Mouse (Mus musculus): Measurements from ENCODE around the gene Zranb2.

The Zranb2 gene

DNA sequence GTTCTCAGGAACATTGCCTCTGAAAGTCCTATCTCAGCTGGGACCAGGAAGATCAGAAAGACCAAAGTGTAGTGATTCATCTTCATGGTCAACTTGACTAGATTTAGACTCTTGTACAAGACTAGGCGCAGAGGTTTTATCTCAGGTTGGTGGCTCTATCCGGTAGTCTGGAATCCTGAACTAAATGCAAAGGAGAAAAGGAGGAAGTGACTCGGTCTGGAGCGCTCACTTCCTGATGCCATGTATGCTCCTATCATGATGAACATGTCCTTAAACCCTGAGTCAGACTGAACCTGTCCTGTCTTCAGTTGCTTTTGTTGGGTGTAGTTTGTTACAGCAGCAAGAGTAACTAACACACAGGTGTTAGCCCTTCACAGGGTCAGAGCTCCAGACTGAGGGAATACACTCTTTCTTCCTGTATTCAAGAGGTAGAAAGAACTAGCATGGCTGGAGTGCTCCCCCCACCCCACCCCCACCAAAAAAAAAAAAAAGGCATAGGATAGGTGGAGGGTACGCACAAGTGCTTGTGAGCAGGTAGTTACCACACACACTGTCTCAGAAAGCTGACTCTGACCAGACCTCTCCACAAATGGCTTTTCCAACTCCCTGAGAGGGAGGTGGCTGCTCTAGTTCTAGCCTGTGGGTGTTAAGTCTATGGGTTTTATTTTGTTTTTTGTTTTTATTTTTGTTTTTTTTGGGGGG lies 44.7 kb downstream of the Zranb2 start:
- DNase-seq (ENCODE audit: low spot score), result no peak

DNA sequence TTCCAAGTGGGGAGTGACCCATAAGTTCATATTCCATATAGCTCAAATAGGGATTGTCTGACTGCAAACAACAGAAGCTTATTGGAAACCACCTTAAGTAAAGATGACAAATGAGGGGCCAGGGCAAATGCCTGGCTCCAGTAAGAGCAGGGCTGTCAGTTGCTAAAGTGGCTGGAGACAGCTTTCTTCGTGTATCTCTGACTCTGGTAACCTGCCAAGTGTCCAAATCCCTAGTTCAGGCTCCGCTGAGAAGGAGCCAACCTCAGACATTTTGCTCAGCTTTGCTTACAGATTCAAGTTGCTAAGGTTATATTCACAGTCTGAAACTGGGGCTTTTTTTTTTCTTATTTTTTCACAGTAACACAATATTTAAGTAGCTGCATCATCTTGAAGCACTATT lies 45.4 kb downstream of the Zranb2 start:
- DNase-seq (ENCODE audit: low spot score), result no peak

DNA sequence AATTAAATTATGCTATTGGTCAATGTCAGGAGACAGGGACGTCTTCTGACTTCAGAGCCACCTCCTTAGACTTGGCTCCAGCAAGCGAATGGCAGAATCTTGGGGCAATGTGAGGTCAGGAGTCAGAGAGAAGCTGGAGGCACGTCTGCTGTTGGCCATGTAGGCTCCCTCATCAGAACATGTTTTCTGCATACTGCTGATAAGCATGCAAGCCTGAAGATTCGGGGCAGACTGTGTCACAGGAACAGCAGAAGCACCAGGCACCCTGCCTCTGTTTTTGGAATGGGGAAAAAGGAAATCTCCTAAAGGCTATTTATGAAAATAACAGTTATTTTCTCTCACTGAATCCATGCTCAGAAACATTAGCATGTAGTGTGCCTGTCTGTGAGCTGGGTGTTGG lies 46.3 kb downstream of the Zranb2 start:
- DNase-seq (ENCODE audit: low spot score), result no peak

DNA sequence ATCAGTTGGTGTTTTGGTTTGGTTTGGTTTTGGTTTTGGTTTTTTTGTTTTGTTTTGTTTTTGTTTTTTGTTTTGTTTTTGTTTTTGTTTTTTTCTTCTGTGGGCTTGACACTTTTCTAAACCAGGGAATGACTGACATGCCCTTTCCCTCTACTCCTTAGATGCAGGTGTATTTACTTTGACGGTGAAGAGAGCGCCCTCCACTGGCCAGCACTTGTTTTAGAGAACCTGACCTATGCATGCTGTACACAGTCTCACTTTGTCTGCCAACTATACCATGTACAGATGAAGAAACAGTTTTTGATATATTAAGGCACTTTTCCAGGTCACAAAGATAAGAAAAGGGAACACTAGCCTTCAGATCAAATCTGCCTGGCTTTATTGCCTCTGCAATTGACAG lies 47.8 kb downstream of the Zranb2 start:
- no peak for DNase-seq (ENCODE audit: low spot score)

DNA sequence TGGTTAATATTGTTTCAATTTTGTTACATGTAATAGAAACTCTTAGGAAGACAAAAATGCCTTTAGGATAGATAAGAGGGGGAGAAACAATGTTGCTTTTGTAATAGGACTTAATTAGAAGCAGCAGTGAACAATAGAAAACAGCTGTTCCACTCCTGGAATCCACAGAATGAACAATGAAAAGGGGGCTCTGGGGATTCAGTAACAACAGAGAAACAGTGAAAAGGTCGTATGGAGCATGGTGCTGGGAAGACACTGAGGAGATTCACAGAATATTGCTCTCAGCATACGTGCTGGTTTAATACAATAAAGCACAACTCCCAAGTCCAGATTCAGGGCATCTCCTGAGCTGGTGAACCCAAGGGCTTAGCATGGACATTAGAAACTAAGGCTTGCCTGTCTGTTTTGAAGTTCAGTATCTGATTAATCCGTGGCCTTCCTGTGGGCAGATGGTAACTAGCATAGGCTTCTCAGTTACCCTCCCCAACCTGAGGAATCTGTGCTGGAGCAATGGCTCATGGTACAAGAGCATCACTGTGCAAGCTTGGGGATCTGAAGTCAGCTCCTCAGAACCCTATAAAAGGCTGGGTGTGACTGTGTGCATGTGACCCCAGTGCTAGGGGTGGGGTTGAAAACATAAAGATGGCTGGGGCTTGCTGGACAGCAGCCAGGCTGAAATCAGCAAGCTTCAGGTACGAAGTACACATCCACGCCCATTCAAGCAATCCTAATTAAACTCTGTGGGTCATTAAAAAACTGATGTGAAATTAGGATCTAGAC lies 48.9 kb downstream of the Zranb2 start:
- no peak for DNase-seq (ENCODE audit: low spot score)

DNA sequence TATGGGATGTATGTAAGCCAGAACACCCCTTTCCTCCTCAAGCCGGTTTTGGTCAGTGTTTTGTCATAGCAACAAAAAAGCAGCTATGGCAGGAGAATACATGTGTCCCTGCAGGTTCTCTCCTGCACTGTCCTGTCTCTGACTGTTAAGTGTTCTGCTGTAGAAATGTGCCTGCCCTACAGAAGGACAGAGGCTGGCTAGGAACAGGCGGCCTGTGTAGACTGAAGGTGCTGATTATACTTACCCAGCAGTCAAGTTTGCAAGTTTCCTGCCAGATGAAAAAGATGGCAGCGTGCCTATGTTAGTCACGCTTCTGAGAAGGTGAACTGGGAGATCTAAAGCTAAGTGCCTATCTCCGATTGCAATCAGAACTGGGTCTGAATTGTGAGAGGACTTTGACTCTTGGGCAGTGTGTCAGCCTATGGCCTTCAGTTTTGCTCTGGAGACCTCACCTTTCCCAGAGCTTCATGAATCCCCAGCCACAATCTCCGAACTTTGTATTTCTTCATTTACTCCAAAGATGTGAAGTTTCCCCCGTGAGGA lies 63.9 kb downstream of the Zranb2 start:
- no peak for DNase-seq (ENCODE audit: low spot score)
